Mouse (Mus musculus): ENCODE results near the gene Tomm40. TPM values are rescaled to one million over a fixed set of nuclear protein-coding genes. Genes with fewer than 3 reads are reported as not detected.
A peak's percentile ranks its signal among the peaks of the same experiment; 100 is the strongest.

Tomm40 gene
- polyA plus RNA-seq, 1 experiment from 2014 or later = 126 TPM

DNA sequence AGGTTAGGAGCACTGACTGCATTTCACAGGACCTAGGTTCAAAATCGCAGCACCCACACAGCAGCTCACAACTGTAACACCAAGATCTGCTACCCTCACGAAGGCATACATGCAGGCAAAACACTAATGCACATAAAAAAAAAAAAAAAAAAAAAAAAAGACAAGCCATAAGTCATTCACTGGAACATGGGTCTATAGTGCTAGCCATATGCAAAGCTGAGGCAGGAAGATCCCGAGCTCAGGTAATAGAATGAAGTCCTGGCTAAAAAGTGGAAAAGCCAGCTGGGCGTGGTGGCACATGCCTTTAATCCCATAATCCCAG is 15.4 kb downstream of the Tomm40 start:
- 78% methylated on average over 4 of the region's 4 CpGs for WGBS
- H3K9ac ChIP-seq = no peak overlapping the region
- ATAC-seq (ENCODE audit: low FRiP score, low read depth) = no peak
- no peaks in the 10 kb centered on the region for H3K9me3 ChIP-seq
- peaks cover 44% of the 10 kb centered on the region for H3K36me3 ChIP-seq
- no peak overlapping the region for H3K4me3 ChIP-seq
- peak overlapping the region; percentile 33; the same call in 1 of the 2 replicates for H3K27ac ChIP-seq
- peaks cover 6% of the 10 kb centered on the region; the same call in 1 of the 2 replicates for H3K27me3 ChIP-seq
- peak overlapping the region; percentile 78; the same call in 1 of the 2 replicates for H3K4me2 ChIP-seq (replicated peaks)
- peaks cover 18% of the 10 kb centered on the region for H3K4me1 ChIP-seq

GRCm38 (mm10) chr7:19698907-19699826 is 16.1 kb downstream of the Tomm40 start, which contains the start of gene Apoe:
Gene Apoe (minus strand): TSS chr7:19699188.
- peak within 1 kb of the TSS; percentile 68 for H3K9ac ChIP-seq
- peaks cover 38% of the 10 kb centered on the region for H3K36me3 ChIP-seq
- no peaks in the 10 kb centered on the region for H3K9me3 ChIP-seq
- peaks cover 6% of the 10 kb centered on the region; the same call in 1 of the 2 replicates for H3K27me3 ChIP-seq
- peak; percentile 46; the same call in 1 of the 2 replicates for ATAC-seq (ENCODE audit: low FRiP score, low read depth)
- peak within 1 kb of the TSS; percentile 33; the same call in 1 of the 2 replicates for H3K27ac ChIP-seq
- WGBS = 3% methylated on average over 19 of the region's 20 CpGs
- peaks cover 18% of the 10 kb centered on the region for H3K4me1 ChIP-seq
- H3K4me2 ChIP-seq (replicated peaks) = peak within 1 kb of the TSS; percentile 78
- peak within 1 kb of the TSS; percentile 40 for H3K4me3 ChIP-seq

DNA sequence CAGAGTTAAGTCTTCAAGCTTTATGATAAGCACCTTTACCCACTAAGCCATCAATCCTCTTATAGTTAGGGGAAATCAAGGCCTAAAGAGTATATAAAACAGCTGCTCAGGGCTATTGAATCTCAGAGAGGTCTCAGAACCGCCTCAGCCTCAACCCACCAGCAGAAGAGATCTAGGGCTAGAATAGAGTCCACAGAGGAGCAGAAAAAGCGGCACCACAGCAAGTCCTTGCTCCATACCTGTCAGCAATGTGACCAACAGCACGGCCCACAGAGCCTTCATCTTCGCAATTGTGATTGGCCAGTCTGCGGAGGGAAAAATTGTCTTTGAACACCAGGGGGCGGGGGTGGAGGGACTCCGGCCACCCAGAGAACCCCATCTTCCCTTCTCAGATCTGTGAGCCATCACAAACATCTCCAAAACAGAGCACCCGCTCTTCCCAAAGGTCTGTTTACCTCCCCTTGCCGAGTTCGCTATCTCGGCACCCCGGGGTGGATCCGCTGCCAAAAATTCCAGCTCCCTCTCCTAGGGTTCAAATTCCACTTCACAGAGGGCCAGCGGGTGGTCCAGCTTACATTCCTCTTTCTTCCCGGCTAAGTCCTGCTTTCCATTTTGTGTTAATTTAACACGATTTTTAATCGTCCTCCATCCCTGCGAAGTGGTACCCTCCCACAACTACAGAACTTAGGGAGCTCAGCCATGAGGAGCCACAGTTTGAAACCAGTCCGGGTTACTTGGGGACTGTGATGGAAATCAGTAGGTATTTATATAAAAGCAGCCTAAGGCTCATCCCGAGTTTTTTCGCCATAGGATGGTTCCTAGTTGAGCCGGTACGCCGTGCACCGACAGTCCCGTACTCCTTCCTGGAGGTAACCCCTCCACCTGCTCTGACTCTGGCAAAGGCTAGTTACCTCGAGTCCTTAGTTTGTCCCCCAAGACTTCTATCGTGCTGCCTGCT is 17.0 kb downstream of the Tomm40 start:
- WGBS = 3% methylated on average over 28 of the region's 28 CpGs
- Histone ChIP-seq H3K9me3 (no peaks in the 10 kb centered on the region), H3K27me3 (peaks cover 6% of the 10 kb centered on the region; the same call in 1 of the 2 replicates), H3K4me3 (peak overlapping the region; percentile 40), H3K27ac (no peak overlapping the region), H3K4me2 (replicated peaks) (peak overlapping the region; percentile 78), H3K36me3 (peaks cover 28% of the 10 kb centered on the region), H3K4me1 (peaks cover 21% of the 10 kb centered on the region), H3K9ac (peak overlapping the region; percentile 68)
- no peak for ATAC-seq (ENCODE audit: low FRiP score, low read depth)

DNA sequence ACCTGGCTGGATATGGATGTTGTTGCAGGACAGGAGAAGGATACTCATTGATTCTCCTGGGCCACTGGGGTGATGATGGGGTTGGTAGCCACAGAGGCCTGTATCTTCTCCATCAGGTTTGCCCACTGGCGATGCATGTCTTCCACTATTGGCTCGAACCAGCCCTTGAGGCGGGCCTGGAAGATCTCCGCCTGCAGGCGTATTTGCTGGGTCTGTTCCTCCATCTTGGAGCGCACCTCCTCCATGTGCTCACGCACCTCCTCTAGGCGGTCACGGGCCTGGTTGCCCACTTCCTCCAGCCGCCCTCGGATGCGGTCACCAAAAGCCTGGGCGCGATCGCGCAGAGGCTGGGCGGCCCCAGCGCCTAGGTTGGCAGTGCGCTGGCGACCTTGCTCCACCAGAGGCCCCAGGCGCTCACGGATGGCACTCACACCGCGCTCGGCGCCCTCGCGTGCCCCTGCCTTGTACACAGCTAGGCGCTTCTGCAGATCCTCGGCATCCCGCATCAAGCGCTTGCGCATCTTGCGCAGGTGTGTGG is 18.8 kb downstream of the Tomm40 start:
- ATAC-seq (ENCODE audit: low FRiP score, low read depth) = no peak
- Histone ChIP-seq H3K9ac (no peak overlapping the region), H3K4me3 (no peak overlapping the region), H3K4me2 (replicated peaks) (no peak overlapping the region), H3K36me3 (peaks cover 11% of the 10 kb centered on the region), H3K9me3 (no peaks in the 10 kb centered on the region), H3K4me1 (peaks cover 25% of the 10 kb centered on the region), H3K27ac (no peak overlapping the region), H3K27me3 (peaks cover 6% of the 10 kb centered on the region; the same call in 1 of the 2 replicates)
- 93% methylated on average over 34 of the region's 34 CpGs for WGBS

- no peak for ATAC-seq (ENCODE audit: low FRiP score, low read depth)
Observed at GRCm38 (mm10) chr7:19695881-19696280, 19.4 kb downstream of the Tomm40 start.

DNA sequence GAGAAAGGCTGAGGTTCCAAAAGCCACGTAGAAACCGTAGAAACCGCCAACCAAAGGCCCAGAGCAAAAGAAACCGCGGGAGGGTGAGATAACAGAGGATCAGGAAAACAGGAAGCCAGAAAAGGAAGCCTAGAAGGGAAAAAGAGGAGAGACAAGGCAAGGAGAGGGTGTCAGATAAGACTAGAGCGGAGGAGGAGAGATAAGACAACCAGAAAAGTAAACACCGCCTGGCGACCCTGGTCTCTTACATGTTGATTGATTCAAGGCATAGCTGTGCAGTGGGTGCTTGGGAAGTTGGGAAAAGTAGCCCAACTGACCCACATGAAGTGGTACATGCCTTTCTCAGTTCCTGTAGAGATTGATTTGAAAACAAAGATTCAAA is 20.0 kb downstream of the Tomm40 start:
- 53% methylated on average over 8 of the region's 8 CpGs for WGBS
- H3K4me3 ChIP-seq = no peak overlapping the region
- no peak for ATAC-seq (ENCODE audit: low FRiP score, low read depth)

More at GRCm38 (mm10) chr7:19695881-19696280, 19.4 kb downstream of the Tomm40 start:
- H3K4me2 ChIP-seq (replicated peaks) = no peak overlapping the region
- H3K9ac ChIP-seq = no peak overlapping the region
- H3K27ac ChIP-seq = no peak overlapping the region
- peaks cover 6% of the 10 kb centered on the region; the same call in 1 of the 2 replicates for H3K27me3 ChIP-seq
- peaks cover 10% of the 10 kb centered on the region for H3K36me3 ChIP-seq
- 85% methylated on average over 6 of the region's 6 CpGs for WGBS
- H3K9me3 ChIP-seq = no peaks in the 10 kb centered on the region
- H3K4me1 ChIP-seq = peaks cover 25% of the 10 kb centered on the region
- H3K4me3 ChIP-seq = no peak overlapping the region

DNA sequence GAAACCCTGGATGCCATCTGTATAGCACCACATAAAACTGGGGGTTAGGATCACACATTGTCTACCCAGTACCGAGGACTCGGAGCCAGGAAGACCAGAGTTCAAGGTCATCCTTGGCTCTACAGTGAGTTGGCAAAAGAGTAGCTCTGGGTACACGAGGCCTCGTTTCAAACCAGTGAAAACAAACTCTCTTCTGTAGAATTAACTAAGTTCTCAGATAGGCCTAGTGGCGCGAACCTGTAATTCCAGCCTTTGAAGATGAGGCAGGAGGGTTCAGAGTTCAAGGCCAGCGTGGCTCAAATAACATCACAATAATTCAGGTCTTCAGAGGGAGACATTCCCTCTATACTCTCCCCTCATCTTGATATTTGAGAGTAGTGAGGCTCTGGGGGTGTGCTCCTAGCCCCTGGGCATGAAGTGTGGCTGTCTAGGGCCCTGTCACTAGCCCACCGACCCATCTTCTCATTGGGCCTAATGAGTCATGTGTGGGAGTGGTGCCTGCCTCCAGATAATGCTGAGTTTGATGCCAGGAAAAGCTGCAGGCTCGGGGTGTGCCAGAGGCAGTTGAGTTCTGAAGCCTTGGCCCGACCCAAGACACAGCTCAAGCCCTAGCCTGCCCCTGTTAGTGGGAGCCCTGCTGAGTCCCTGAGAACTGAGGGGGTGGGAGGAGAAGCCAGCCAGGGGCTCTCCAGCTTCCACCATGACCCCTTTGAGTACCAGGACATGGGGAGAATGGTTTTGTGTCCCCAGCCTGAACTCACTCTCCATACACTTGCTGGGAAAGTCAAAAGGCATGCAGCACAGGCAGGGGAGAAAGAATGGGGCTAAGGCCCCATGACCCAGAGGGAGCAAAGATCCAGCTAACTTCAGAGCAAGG is 20.7 kb downstream of the Tomm40 start:
- Histone ChIP-seq H3K27me3 (peaks cover 6% of the 10 kb centered on the region; the same call in 1 of the 2 replicates), H3K4me2 (replicated peaks) (no peak overlapping the region), H3K27ac (no peak overlapping the region), H3K4me1 (peaks cover 24% of the 10 kb centered on the region), H3K9me3 (no peaks in the 10 kb centered on the region), H3K4me3 (no peak overlapping the region), H3K9ac (no peak overlapping the region), H3K36me3 (peaks cover 10% of the 10 kb centered on the region)
- ATAC-seq (ENCODE audit: low FRiP score, low read depth) = no peak
- WGBS = 81% methylated on average over 10 of the region's 10 CpGs

More for the DNA sequence above, 20.0 kb downstream of the Tomm40 start:
- peaks cover 6% of the 10 kb centered on the region; the same call in 1 of the 2 replicates for H3K27me3 ChIP-seq
- no peak overlapping the region for H3K4me2 ChIP-seq (replicated peaks)
- H3K9me3 ChIP-seq = no peaks in the 10 kb centered on the region
- H3K36me3 ChIP-seq = peaks cover 10% of the 10 kb centered on the region
- H3K9ac ChIP-seq = no peak overlapping the region
- no peak overlapping the region for H3K27ac ChIP-seq
- H3K4me1 ChIP-seq = peaks cover 25% of the 10 kb centered on the region

DNA sequence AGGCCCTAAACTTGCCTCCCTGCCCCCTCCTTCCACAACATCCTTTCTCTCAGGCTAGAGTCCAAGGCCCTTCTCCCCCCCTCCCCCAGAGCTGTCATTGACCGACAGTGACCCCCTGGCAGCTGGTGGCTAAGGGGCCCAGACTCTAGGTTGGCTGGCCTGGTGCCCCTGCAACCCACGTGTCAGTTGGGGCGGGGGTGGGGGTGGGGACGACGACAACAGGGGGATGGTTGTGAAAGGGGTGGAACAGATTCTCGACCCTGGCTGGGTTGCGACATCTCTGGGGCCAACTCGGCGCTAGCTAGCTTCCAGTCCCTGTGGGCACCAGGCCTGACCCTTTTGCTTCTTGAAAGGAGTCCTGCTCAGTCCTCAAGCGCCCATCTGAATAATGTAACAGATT is 21.8 kb downstream of the Tomm40 start:
- peaks cover 13% of the 10 kb centered on the region for H3K4me1 ChIP-seq
- WGBS = 26% methylated on average over 10 of the region's 10 CpGs
- no peaks in the 10 kb centered on the region for H3K9me3 ChIP-seq
- H3K4me3 ChIP-seq = no peak overlapping the region
- H3K27me3 ChIP-seq = peaks cover 6% of the 10 kb centered on the region; the same call in 1 of the 2 replicates
- peaks cover 10% of the 10 kb centered on the region for H3K36me3 ChIP-seq
- H3K4me2 ChIP-seq (replicated peaks) = no peak overlapping the region
- ATAC-seq (ENCODE audit: low FRiP score, low read depth) = no peak
- no peak overlapping the region for H3K27ac ChIP-seq
- no peak overlapping the region for H3K9ac ChIP-seq

DNA sequence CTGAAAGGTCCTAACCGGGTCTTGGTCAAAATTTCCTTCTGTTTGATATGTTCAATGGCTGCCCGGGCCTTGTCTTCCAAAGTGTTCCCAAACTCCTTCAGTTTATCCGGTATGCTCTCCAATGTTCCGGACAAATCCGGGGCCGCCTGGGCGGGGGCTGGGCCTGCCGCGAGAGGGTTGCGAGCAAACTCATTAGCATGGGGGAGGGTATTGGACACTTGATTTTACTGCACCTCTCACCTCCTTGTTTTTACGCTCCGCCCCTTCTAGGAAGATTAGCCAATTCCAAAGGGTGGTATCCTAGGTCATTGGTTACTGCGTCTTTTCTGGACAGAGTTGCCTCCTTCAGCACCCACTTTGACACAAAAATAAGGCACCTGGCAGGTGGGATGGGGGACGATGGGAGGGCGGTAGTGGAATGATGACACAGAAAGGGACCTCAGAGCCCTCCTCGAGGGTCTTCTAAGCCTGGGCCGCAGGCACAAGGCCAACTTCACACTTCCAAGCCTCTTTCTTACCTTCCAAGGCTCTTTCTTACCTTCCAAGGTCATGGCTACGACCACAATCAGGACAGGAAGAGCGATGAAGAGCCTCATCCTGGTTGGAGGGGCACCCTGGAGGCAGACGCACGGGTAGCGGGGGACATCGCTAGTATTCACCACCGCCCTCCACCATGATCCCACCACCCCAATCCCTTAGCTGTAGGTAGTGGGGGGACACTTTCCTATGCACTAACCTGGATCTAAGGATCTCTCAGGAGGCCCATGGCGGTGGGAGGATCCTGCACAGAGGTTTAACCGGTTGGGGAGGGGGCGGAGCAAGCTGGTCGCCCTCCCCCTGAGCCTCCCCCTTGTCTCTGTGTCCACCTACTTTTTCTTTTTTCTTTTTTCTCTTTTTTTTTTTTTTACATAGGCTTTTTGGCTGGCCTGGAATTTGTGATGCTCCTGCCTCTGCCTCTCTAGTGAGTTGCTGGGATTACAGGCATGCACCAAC is 23.1 kb downstream of the Tomm40 start, which contains the start of gene Apoc1:
TSS of gene Apoc1 (minus strand) at position 788 of the 993 bp plus-strand sequence.
- H3K9ac ChIP-seq = no peak within 1 kb of the TSS
- no peak within 1 kb of the TSS for H3K27ac ChIP-seq
- ATAC-seq (ENCODE audit: low FRiP score, low read depth) = no peak
- no peak within 1 kb of the TSS for H3K4me3 ChIP-seq
- H3K4me2 ChIP-seq (replicated peaks) = no peak within 1 kb of the TSS
- 45% methylated on average over 28 of the region's 28 CpGs for WGBS
- no peaks in the 10 kb centered on the region for H3K27me3 ChIP-seq
- peaks cover 7% of the 10 kb centered on the region for H3K4me1 ChIP-seq
- peaks cover 10% of the 10 kb centered on the region for H3K36me3 ChIP-seq
- no peaks in the 10 kb centered on the region for H3K9me3 ChIP-seq

DNA sequence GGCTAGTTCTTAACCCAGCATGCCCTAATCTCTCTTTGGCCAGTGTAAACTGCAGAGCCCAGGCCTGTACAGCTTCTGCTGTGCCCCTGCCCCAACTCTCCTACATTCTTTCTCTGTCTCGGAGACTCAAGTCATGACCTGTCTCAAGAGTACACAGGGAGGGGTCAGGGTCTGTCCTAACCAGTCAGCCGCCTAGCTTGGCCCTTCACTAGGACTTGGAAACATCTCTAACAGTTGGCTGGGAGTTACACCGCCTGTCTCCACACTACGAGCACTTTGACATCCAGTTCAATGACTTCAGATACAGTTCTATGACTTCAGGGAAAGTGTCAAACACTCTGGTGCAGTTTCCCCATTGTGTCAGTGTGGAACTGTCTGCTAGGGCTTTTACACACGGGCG is 23.8 kb downstream of the Tomm40 start:
- no peak overlapping the region for H3K27ac ChIP-seq
- H3K9ac ChIP-seq = no peak overlapping the region
- H3K36me3 ChIP-seq = peaks cover 6% of the 10 kb centered on the region
- no peak overlapping the region for H3K4me2 ChIP-seq (replicated peaks)
- H3K4me3 ChIP-seq = no peak overlapping the region
- peaks cover 11% of the 10 kb centered on the region for H3K4me1 ChIP-seq
- H3K9me3 ChIP-seq = no peaks in the 10 kb centered on the region
- no peaks in the 10 kb centered on the region for H3K27me3 ChIP-seq
- 80% methylated on average over 6 of the region's 6 CpGs for WGBS
- ATAC-seq (ENCODE audit: low FRiP score, low read depth) = no peak
